Mouse (Mus musculus) neural tube, embryonic 14.5 days (tissue): ENCODE results near the gene Nr1h4. TPM values are rescaled to one million over a fixed set of nuclear protein-coding genes. Genes with fewer than 3 reads are reported as not detected.

ENCODE experiments used
- ATAC-seq: fragments of 200-750 bp; cut with Nextera tagmentation; 2 replicates; pipeline ENCODE4 v1.8.0; 2017; ENCODE audit warnings: low read depth, mild to moderate bottlenecking, moderate TSS enrichment, moderate library complexity
- H3K27ac ChIP-seq: fragments of 300-500 bp; sonication (generic); 2 replicates; pipeline ENCODE4 v1.5.1; 2014; ENCODE audit warnings: low read depth, mild to moderate bottlenecking, control low read depth, low read length, moderate library complexity, mixed read lengths
- H3K27me3 ChIP-seq: fragments of 300-500 bp; sonication (generic); 2 replicates; pipeline ENCODE4 v1.6.1; 2014; ENCODE audit warnings: low read length; ENCODE audit not compliant: control insufficient read depth, insufficient read depth
- H3K36me3 ChIP-seq: fragments of 300-500 bp; sonication (generic); 2 replicates; pipeline ENCODE4 v1.6.1; 2014; ENCODE audit warnings: low read length, mixed read lengths; ENCODE audit not compliant: control insufficient read depth, insufficient read depth
- H3K4me1 ChIP-seq: fragments of 300-500 bp; sonication (generic); 2 replicates; pipeline ENCODE4 v1.6.1; 2014; ENCODE audit warnings: low read length; ENCODE audit not compliant: control insufficient read depth, insufficient read depth
- H3K4me2 ChIP-seq: fragments of 300-500 bp; sonication (generic); 2 replicates; pipeline ENCODE4 v1.6.1; 2014; ENCODE audit warnings: mild to moderate bottlenecking, low read depth, low read length, control low read depth
- H3K4me3 ChIP-seq: fragments of 300-500 bp; sonication (generic); 2 replicates; pipeline ENCODE4 v1.5.1; 2014; ENCODE audit warnings: low read depth, low read length, control low read depth, mixed read lengths
- H3K9ac ChIP-seq: fragments of 300-500 bp; sonication (generic); replicated peaks from 2 replicates; pipeline ENCODE4 v1.6.1; 2014; ENCODE audit warnings: low read depth, mild to moderate bottlenecking, control low read depth, low read length, mixed read lengths
- H3K9me3 ChIP-seq: fragments of 300-500 bp; sonication (generic); 2 replicates; pipeline ENCODE4 v1.6.1; 2016; ENCODE audit warnings: low read length; ENCODE audit not compliant: control insufficient read depth
- WGBS: fragments of 180-500 bp; shearing (Covaris S2); extraction: QIAGEN DNeasy Blood & Tissue Kit; methylation state at CpG from one replicate; pipeline ENCODE4 v1.1.7; 2014; 5-methylcytosine and 5-hydroxymethylcytosine counted together
- polyA plus RNA-seq: library from polyadenylated mRNA; unstranded; fragments of >200 nt; fragmentation: Nextera tagmentation; extraction: Ambion mirVana; gene quantifications from 2 replicates; pipeline ENCODE4 v1.2.1, GENCODE M21; 2014

Nr1h4 gene
- polyA plus RNA-seq, 1 experiment from 2014 or later = not detected

- no peaks in the 10 kb centered on the region; the same call in 1 of the 2 replicates for H3K27me3 ChIP-seq
- H3K9me3 ChIP-seq = no peaks in the 10 kb centered on the region
- H3K36me3 ChIP-seq = no peaks in the 10 kb centered on the region
- WGBS = 48% methylated on average over 9 of the region's 9 CpGs
- no peak overlapping the region for H3K27ac ChIP-seq
- H3K4me1 ChIP-seq = peaks cover 3% of the 10 kb centered on the region; the same call in 1 of the 2 replicates
- no peak overlapping the region for H3K4me2 ChIP-seq
- H3K4me3 ChIP-seq = no peak overlapping the region
- 0 out of 2 replicates have a peak, but pooled peaks have one; percentile 29 for ATAC-seq
- H3K9ac ChIP-seq = no peak overlapping the region
Observed at GRCm38 (mm10) chr10:89435920-89436319, 97.5 kb downstream of the Nr1h4 start.

GRCm38 (mm10) chr10:89435413-89435812 is 98.0 kb downstream of the Nr1h4 start:
- WGBS = 40% methylated on average over 12 of the region's 12 CpGs

GRCm38 (mm10) chr10:89434509-89435210 is 98.7 kb downstream of the Nr1h4 start:
- peak; percentile 57; the same call in 1 of the 2 replicates for ATAC-seq
- no peaks in the 10 kb centered on the region; the same call in 1 of the 2 replicates for H3K27me3 ChIP-seq
- no peak overlapping the region for H3K9ac ChIP-seq
- H3K27ac ChIP-seq = no peak overlapping the region
- H3K4me1 ChIP-seq = peaks cover 3% of the 10 kb centered on the region; the same call in 1 of the 2 replicates
- 14% methylated on average over 17 of the region's 17 CpGs for WGBS
- H3K9me3 ChIP-seq = no peaks in the 10 kb centered on the region
- H3K4me3 ChIP-seq = no peak overlapping the region; the same call in 1 of the 2 replicates
- H3K36me3 ChIP-seq = no peaks in the 10 kb centered on the region
- H3K4me2 ChIP-seq = peak overlapping the region; percentile 21; the same call in 1 of the 2 replicates

More at GRCm38 (mm10) chr10:89435413-89435812, 98.0 kb downstream of the Nr1h4 start:
- Histone ChIP-seq H3K36me3 (no peaks in the 10 kb centered on the region), H3K4me1 (peaks cover 3% of the 10 kb centered on the region; the same call in 1 of the 2 replicates), H3K9ac (no peak overlapping the region), H3K27me3 (no peaks in the 10 kb centered on the region; the same call in 1 of the 2 replicates), H3K9me3 (no peaks in the 10 kb centered on the region), H3K4me3 (no peak overlapping the region), H3K27ac (no peak overlapping the region), H3K4me2 (no peak overlapping the region; the same call in 1 of the 2 replicates)
- peak; percentile 50; the same call in 1 of the 2 replicates for ATAC-seq

GRCm38 (mm10) chr10:89432743-89433142 is 100.6 kb downstream of the Nr1h4 start:
- WGBS = 79% methylated on average over 13 of the region's 13 CpGs
- ATAC-seq = no peak
- Histone ChIP-seq H3K4me3 (no peak overlapping the region), H3K27ac (no peak overlapping the region), H3K9me3 (no peaks in the 10 kb centered on the region), H3K4me2 (no peak overlapping the region), H3K27me3 (no peaks in the 10 kb centered on the region; the same call in 1 of the 2 replicates), H3K4me1 (peaks cover 3% of the 10 kb centered on the region; the same call in 1 of the 2 replicates), H3K36me3 (no peaks in the 10 kb centered on the region), H3K9ac (no peak overlapping the region)

- WGBS = 93% methylated on average over 7 of the region's 7 CpGs
- H3K9ac ChIP-seq = no peak overlapping the region
- no peak overlapping the region for H3K27ac ChIP-seq
- H3K36me3 ChIP-seq = no peaks in the 10 kb centered on the region
- H3K9me3 ChIP-seq = no peaks in the 10 kb centered on the region
- no peak for ATAC-seq
- H3K4me1 ChIP-seq = peaks cover 3% of the 10 kb centered on the region; the same call in 1 of the 2 replicates
- H3K4me2 ChIP-seq = no peak overlapping the region
- no peaks in the 10 kb centered on the region; the same call in 1 of the 2 replicates for H3K27me3 ChIP-seq
- no peak overlapping the region for H3K4me3 ChIP-seq
Observed at GRCm38 (mm10) chr10:89430751-89431150, 102.6 kb downstream of the Nr1h4 start.

GRCm38 (mm10) chr10:89424800-89425393 is 108.5 kb downstream of the Nr1h4 start:
- ATAC-seq = peak; percentile 85
- Histone ChIP-seq H3K9ac (no peak overlapping the region), H3K4me2 (no peak overlapping the region), H3K36me3 (no peaks in the 10 kb centered on the region), H3K9me3 (no peaks in the 10 kb centered on the region), H3K27me3 (no peaks in the 10 kb centered on the region), H3K4me1 (no peaks in the 10 kb centered on the region), H3K4me3 (no peak overlapping the region), H3K27ac (peak overlapping the region; percentile 34; the same call in 1 of the 2 replicates)
- 69% methylated on average over 11 of the region's 11 CpGs for WGBS

- no peaks in the 10 kb centered on the region for H3K9me3 ChIP-seq
- no peak overlapping the region for H3K9ac ChIP-seq
- H3K36me3 ChIP-seq = no peaks in the 10 kb centered on the region
- H3K4me1 ChIP-seq = no peaks in the 10 kb centered on the region
- H3K4me2 ChIP-seq = no peak overlapping the region
- 94% methylated on average over 9 of the region's 9 CpGs for WGBS
- no peaks in the 10 kb centered on the region for H3K27me3 ChIP-seq
- no peak overlapping the region for H3K27ac ChIP-seq
- no peak for ATAC-seq
- no peak overlapping the region for H3K4me3 ChIP-seq
Observed at GRCm38 (mm10) chr10:89424217-89424616, 109.2 kb downstream of the Nr1h4 start.

GRCm38 (mm10) chr10:89423164-89423778 is 110.1 kb downstream of the Nr1h4 start:
- no peak overlapping the region for H3K9ac ChIP-seq
- 97% methylated on average over 9 of the region's 9 CpGs for whole genome bisulfite sequencing
- no peak overlapping the region for H3K27ac ChIP-seq
- H3K4me1 ChIP-seq = no peaks in the 10 kb centered on the region
- H3K36me3 ChIP-seq = no peaks in the 10 kb centered on the region
- ATAC-seq = no peak
- H3K4me3 ChIP-seq = no peak overlapping the region
- no peaks in the 10 kb centered on the region for H3K27me3 ChIP-seq
- H3K4me2 ChIP-seq = no peak overlapping the region
- H3K9me3 ChIP-seq = no peaks in the 10 kb centered on the region
